Mouse (Mus musculus) C2C12 (cell line): ENCODE data around the gene Mfsd4a. TPM values are rescaled to one million over a fixed set of nuclear protein-coding genes. Genes with fewer than 3 reads are reported as not detected.

Source experiments
- H3K27me3 ChIP-seq: one replicate; pipeline ENCODE4 v1.6.1; 2011; ENCODE audit not compliant: control insufficient read depth, insufficient read depth, insufficient read length
- H3K36me3 ChIP-seq: one replicate; pipeline ENCODE4 v1.6.1; 2011; ENCODE audit not compliant: control insufficient read depth, insufficient read depth
- H3K4me3 ChIP-seq: one replicate; pipeline ENCODE4 v1.5.1; 2011; ENCODE audit warnings: mild to moderate bottlenecking, control low read depth; ENCODE audit not compliant: poor library complexity, insufficient read depth, severe bottlenecking
- H3K79me2 ChIP-seq: one replicate; pipeline ENCODE4 v1.6.1; 2011; ENCODE audit not compliant: control insufficient read depth, insufficient read depth
- H3K79me3 ChIP-seq: one replicate; pipeline ENCODE4 v1.6.1; 2011; ENCODE audit warnings: low read depth, control low read depth
- H3ac ChIP-seq: one replicate; pipeline ENCODE3; 2011; ENCODE audit warnings: low read depth; ENCODE audit not compliant: control insufficient read depth, insufficient read length
- CEBPB ChIP-seq: IDR thresholded peaks from one replicate; pipeline ENCODE4 v1.6.1; 2011; ENCODE audit warnings: low read depth, mild to moderate bottlenecking, control low read depth, moderate library complexity
- CTCF ChIP-seq: IDR thresholded peaks from one replicate; pipeline ENCODE4 v1.5.1; 2011; ENCODE audit not compliant: control insufficient read depth, insufficient read depth, insufficient read length
- FOSL1 ChIP-seq: IDR thresholded peaks from one replicate; pipeline ENCODE4 v1.8.0; 2011; ENCODE audit warnings: mild to moderate bottlenecking, low read length; ENCODE audit not compliant: poor library complexity, insufficient read depth, severe bottlenecking
- MAX ChIP-seq: IDR thresholded peaks from one replicate; pipeline ENCODE4 v1.6.1; 2011; ENCODE audit warnings: mild to moderate bottlenecking, control low read depth
- MYOD1 ChIP-seq: IDR thresholded peaks from one replicate; pipeline ENCODE4 v1.6.1; 2011; ENCODE audit warnings: low read depth; ENCODE audit not compliant: control insufficient read depth, insufficient read length
- MYOG ChIP-seq: IDR thresholded peaks from one replicate; pipeline ENCODE4 v1.6.1; 2011; ENCODE audit not compliant: control insufficient read depth, insufficient read length; ENCODE audit errors: extremely low read depth
- USF1 ChIP-seq: IDR thresholded peaks from one replicate; pipeline ENCODE4 v1.6.1; 2011; ENCODE audit warnings: low read depth, mild to moderate bottlenecking, control low read depth, moderate library complexity
- polyA plus RNA-seq: library from polyadenylated mRNA; unstranded; fragments of >200 nt; fragmentation: generic; extraction: Trizol; gene quantifications from one replicate; pipeline ENCODE4 v1.2.1, GENCODE M21; 2012; ENCODE audit warnings: missing spikeins

Mfsd4a gene
- polyA plus RNA-seq, 1 experiment, result 7.8 TPM

DNA sequence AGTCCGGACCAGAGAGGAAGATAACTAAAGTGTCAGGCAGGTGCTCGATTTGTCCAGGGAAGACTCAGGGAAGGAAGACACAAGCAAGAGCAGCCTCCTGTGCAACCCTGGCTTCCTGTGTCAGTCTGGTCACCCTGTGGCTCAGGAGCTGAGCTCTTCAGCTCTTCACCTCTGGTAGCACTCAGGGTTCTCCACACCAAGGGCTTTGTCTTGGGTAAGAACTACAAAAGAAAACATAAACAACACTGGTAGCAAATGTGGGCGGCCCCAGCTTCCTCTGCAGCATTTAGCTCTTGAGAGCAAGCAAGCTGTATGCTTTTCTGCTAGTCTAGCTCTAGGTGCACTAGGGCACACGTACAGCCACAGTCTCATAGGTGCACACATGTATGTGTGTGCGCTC lies 29.1 kb downstream of the Mfsd4a start:
- no peaks in the 10 kb centered on the region for H3K79me2 ChIP-seq
- TF ChIP-seq CEBPB (no peak), MYOG (no peak)
- H3K4me3 ChIP-seq, result no peak overlapping the region
- no peak overlapping the region for H3ac ChIP-seq
- no peaks in the 10 kb centered on the region for H3K27me3 ChIP-seq
- no peaks in the 10 kb centered on the region for H3K79me3 ChIP-seq
- peaks cover under 1% of the 10 kb centered on the region for H3K36me3 ChIP-seq

DNA sequence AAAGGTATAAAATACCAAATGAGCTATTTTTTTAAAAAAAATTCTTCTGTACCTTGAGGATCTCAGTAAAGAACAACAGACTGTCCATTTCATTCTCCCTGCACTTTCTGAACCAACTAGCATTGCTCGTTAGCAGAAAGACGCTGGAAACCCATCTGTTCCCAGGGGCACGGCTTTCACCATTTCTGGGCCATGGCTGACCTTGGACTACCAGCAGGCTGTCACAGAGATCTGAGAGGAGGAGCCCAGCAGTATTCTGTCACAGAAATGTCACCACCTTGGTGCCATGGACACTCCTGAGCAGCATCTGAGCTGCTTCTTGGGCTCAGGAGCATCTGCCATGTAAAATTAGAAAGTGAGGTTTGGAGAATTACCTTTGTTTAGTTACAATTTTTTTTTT lies 30.1 kb downstream of the Mfsd4a start:
- H3K4me3 ChIP-seq, result no peak overlapping the region
- no peak overlapping the region for H3ac ChIP-seq
- peaks cover 6% of the 10 kb centered on the region for H3K36me3 ChIP-seq
- no peaks in the 10 kb centered on the region for H3K79me2 ChIP-seq
- no peak for TF ChIP-seq CEBPB
- no peak for TF ChIP-seq CTCF
- no peak for TF ChIP-seq FOSL1
- no peak for TF ChIP-seq MYOG
- TF ChIP-seq MYOD1, result no peak
- no peak for TF ChIP-seq MAX
- no peak for TF ChIP-seq USF1
- no peaks in the 10 kb centered on the region for H3K27me3 ChIP-seq
- no peaks in the 10 kb centered on the region for H3K79me3 ChIP-seq

DNA sequence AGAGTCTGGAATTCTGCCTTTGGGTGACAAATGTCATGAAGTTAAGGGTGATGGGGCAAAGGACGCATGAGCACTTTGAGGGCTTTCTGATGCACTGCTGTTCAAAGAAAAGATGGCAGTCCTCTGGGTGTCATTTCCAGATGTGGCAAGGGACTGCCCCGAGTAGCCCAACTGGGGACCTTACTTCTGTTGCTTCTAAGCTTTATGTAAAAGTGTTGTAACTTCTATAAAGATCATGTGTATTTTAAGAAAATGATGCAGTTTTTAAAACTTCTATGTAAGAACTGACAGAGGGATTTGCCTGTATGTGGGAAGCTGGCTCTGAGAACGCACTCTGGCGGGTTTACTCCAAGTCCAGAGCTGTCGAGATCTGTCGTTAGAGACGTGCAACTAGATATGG lies 35.7 kb downstream of the Mfsd4a start:
- H3K79me2 ChIP-seq, result no peaks in the 10 kb centered on the region
- no peaks in the 10 kb centered on the region for H3K79me3 ChIP-seq
- peaks cover 35% of the 10 kb centered on the region for H3K36me3 ChIP-seq
- no peak overlapping the region for H3K4me3 ChIP-seq
- H3ac ChIP-seq, result no peak overlapping the region
- TF ChIP-seq CEBPB (no peak), MAX (no peak), CTCF (no peak), MYOD1 (no peak), MYOG (no peak)
- no peaks in the 10 kb centered on the region for H3K27me3 ChIP-seq

GRCm38 (mm10) chr1:132030574-132030973 lies 37.3 kb downstream of the Mfsd4a start:
- H3K4me3 ChIP-seq, result no peak overlapping the region
- TF ChIP-seq MYOG (no peak), MAX (no peak), MYOD1 (no peak)
- H3K36me3 ChIP-seq, result peaks cover 45% of the 10 kb centered on the region

DNA sequence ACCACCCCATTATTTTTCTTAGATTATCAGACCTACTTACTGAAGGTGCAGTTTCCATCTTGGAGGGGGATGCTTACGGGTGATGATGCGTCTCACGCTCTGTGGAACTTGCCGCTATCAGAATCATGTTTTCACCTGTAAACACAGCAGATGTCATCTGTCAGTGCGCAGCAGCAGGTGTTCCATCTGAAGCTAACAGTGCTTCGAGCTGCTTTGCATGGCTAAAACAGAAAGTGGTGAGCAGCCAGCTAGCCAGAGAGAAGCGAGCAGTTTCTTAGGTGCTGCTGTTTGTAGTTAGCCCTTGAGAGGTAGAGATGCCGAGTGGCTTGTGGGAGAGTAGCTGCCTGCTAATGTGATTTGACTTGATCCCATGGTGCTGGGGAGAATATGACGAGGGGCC lies 39.4 kb downstream of the Mfsd4a start:
- Histone ChIP-seq H3K27me3 (no peaks in the 10 kb centered on the region), H3K79me2 (no peaks in the 10 kb centered on the region), H3ac (no peak overlapping the region), H3K4me3 (no peak overlapping the region), H3K36me3 (peaks cover 51% of the 10 kb centered on the region), H3K79me3 (no peaks in the 10 kb centered on the region)
- TF ChIP-seq CEBPB (no peak), MYOG (no peak), FOSL1 (no peak), CTCF (no peak), MYOD1 (no peak), MAX (no peak), USF1 (no peak)

More at GRCm38 (mm10) chr1:132030574-132030973, 37.3 kb downstream of the Mfsd4a start:
- H3ac ChIP-seq, result no peak overlapping the region
- H3K79me2 ChIP-seq, result no peaks in the 10 kb centered on the region
- H3K79me3 ChIP-seq, result no peaks in the 10 kb centered on the region
- H3K27me3 ChIP-seq, result no peaks in the 10 kb centered on the region

- H3K79me3 ChIP-seq, result no peaks in the 10 kb centered on the region
- no peak overlapping the region for H3K4me3 ChIP-seq
- H3K27me3 ChIP-seq, result no peaks in the 10 kb centered on the region
- H3K36me3 ChIP-seq, result peaks cover 53% of the 10 kb centered on the region
- no peaks in the 10 kb centered on the region for H3K79me2 ChIP-seq
- no peak overlapping the region for H3ac ChIP-seq
- TF ChIP-seq MYOD1, result no peak
- TF ChIP-seq MYOG, result no peak
- no peak for TF ChIP-seq USF1
- no peak for TF ChIP-seq FOSL1
- no peak for TF ChIP-seq CEBPB
- no peak for TF ChIP-seq CTCF
- no peak for TF ChIP-seq MAX
Measured at GRCm38 (mm10) chr1:132027978-132028377, 39.9 kb downstream of the Mfsd4a start.
